Mouse (Mus musculus): Measurements from ENCODE around the gene Inpp5a. TPM values are rescaled to one million over a fixed set of nuclear protein-coding genes. Genes with fewer than 3 reads are reported as not detected.

The Inpp5a gene
- total RNA-seq, 2 experiments from 2014 or later = 36.5 to 39.8 TPM

DNA sequence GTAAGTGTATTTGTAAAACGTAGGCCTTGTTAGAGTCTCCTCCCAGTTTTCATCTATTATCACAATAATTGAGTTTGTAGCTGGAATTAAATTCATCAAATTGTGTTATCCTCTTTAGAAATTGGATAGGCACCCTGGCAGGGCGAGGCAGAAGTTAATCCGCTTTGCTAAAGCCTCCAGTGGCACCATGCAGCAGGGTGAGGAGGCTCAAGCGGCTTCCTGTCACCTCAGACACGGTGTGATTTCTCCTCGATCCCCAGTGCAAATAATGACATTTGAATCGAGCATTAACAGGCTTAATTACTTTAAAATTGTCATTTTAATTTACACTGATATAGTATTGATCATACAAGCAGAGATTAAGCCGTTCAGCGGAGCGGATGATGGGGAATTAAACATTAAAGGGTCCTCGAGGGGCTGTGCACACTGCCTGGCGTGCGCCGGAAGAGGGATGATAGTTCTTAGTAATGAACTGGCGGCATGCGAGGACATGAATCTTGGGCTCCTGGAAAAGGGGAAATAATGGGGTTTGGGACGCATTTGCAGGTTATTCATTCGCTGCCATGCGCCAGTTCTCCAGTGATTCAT is 109.2 kb downstream of the Inpp5a start:
- intact Hi-C loops (cut with DNase I; ENCODE audit: low total_unique reads) = no loop called here
- DNase-seq = no peak

DNA sequence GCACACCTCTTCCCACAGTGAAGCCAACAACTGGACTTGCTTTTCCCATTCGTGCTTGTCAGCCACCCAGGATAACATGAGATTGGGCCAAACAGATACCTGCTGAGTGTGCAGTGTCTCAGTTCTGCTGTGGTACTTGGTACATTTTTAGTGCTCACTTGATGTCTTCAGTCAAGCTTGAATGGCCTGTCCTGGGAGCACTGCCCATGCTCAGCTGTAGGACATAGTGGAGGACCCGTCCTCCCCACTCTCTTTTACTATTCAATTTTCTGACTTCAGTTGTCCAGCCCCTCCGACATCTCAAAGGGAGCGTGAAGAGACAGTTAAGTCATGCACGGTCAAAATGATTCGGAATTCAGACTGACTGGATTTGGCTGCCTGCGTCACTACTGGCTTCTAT is 115.2 kb downstream of the Inpp5a start:
- intact Hi-C loops (cut with DNase I; ENCODE audit: low total_unique reads) = no loop called here
- DNase-seq = no peak

DNA sequence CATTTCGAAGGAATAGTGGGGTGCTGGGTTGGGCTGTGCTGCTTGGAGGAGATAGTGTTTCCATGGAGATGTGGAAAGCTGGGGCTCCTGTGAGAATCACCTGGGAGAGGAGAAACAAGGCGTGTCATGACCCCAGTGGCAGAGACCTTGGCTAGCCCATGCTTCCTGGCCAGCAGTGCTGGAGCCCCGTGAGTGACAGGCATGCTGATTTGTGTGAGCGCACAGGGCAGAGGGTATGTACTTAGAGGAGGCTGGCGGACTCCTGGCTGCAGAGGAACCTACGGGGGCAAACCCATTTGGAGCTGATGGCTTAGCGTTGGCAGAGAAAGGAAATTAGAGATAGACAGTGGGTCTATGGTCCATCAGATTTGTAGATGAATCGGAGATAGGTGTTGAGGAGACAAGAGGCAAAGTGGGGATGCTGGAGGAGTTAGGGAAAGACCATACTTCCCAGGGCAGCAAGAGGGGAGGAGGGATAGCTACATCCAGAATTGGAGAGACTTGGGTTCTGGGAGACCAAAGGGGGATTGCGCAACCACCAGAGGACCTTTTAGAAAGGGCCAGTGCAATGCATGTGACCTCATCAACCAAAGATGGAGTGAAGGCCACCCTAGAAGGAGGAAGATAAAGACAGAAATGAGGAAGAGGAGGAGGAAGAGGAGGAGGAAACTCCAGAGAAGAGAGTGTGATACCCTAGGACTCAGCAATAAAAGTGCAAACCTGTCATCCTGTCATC is 117.9 kb downstream of the Inpp5a start:
- intact Hi-C loops (cut with DNase I; ENCODE audit: low total_unique reads) = no loop called here
- no peak for DNase-seq

DNA sequence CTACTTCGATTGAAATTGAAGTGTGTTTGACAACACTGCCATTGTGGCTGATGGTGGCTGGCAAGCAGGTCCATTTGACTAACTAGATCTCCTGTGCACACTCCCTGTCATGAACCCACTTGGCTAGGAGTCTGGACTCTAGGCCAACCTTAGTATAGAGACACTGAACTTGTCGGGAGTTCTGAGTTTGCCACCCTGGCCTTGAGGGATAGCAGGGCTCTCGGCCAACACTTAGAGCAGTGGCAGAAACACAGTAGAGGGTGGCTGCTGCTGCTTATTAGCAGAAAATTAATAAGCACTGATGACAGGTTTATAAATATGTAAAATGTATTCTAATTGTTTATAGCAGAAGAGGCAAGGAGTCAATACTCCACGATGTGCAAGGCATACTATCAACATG is 120.0 kb downstream of the Inpp5a start:
- intact Hi-C loops (cut with DNase I; ENCODE audit: low total_unique reads) = no loop called here
- no peak for DNase-seq

DNA sequence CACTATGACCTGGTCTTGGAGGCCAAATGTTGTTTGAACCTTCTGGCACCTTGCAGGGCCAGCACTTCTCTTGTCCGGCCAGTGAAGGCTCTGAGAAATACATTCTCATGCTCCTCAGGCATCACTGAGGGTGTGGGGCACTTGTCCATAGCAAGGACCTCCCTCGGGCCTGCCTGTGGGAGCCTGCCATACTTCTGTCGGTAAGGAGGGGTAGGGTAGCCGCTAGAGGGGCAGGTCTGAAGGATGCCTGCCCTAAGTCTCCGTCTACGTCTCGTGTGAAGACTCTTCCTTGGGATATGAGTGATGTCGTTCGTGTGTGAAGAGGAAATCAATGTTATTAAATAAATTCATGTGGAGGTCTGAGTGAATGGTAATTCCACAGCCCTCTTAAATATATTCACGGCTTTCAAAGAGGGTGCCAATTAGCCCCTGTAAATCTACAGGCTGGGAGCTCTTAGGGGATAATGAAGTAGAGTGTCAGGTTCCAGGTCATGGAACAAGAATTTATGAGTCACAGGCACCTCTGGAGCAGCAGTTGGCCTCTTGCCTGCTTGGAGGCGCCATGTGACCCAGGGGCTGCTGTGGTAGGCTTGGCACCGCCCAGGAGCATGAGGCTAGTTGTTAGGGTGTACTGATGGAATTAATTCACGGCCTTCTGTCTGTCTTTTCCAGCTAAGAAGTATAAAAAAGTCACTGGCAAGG is 127.2 kb downstream of the Inpp5a start:
- peak; percentile 57 for DNase-seq
- intact Hi-C loops (cut with DNase I; ENCODE audit: low total_unique reads) = no loop called here

DNA sequence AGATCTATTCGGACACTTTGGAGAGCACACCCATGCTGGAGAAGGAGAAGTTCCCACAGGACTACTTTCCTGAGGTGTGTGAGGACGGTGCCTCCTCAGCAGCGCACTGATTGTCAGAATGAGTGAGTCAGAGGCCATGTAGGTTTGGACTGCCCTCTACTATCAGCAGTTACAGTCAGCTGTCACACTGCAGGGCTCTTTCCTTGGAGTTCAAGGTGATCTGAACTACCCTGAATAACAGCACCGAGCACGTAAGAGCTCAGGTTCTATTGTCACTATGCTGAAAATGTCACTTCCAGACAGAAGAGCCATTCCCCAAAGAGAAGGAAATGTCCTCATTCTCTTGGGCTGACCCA is 127.7 kb downstream of the Inpp5a start:
- intact Hi-C loops (cut with DNase I; ENCODE audit: low total_unique reads) = no loop called here
- DNase-seq = no peak

DNA sequence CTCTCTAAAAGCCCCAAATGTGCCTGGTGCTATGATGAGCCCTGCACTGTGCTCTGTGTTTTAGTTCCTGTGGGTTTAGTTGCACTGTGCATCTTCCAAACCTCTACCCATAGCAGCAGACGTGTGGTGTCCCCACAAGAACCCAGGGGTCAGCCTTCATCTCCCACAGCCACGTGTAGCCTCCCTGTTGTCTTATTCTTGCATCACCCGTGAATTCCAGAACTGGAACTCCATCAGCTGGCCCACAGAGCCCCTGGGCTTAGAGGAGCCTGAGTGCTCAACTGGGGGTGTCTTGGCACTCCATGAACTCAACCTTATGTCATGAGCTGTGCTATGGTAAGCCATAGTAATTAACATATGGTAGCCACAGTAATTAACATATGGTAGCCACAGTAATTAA is 129.4 kb downstream of the Inpp5a start:
- intact Hi-C loops (cut with DNase I; ENCODE audit: low total_unique reads) = no loop called here

DNA sequence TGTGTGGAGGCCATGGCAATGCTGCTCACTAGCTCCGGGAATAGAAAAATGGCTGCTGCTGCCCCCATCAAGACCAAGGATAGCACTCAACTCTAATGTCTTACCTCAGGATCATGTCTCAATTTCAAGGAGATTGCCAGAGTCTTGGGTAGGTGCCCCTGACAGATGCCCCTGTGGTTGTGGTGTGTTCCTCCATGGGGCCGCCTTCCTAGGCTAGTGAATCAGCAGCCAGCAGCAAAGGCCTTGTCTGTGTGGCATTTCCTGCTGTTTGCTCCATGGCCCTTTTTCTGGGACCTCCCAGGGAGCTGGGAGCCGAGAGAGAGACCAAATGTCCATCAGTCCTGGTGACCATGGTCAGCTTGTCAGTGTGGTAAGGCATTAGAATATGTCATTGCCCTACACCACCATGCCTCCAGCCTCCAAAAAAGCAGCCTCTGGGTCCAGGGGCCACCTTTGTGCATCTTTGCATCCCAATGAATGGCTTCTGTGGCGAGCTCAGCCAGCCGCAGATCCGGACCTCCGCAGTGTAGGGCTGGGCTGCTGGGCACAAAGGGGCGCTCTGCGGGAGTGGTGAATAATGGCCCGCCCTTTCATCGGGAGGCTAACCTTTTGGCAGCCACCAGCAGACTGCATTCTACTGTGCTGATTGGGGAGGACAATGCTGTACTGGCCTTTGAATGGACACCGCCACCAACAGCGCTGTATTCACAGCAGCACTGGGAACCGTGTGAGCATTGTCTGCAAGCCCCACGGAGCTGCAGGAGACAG is 139.6 kb downstream of the Inpp5a start:
- no peak for DNase-seq
- intact Hi-C loops (cut with DNase I; ENCODE audit: low total_unique reads) = no loop called here

More for the DNA sequence above, 129.4 kb downstream of the Inpp5a start:
- no peak for DNase-seq

DNA sequence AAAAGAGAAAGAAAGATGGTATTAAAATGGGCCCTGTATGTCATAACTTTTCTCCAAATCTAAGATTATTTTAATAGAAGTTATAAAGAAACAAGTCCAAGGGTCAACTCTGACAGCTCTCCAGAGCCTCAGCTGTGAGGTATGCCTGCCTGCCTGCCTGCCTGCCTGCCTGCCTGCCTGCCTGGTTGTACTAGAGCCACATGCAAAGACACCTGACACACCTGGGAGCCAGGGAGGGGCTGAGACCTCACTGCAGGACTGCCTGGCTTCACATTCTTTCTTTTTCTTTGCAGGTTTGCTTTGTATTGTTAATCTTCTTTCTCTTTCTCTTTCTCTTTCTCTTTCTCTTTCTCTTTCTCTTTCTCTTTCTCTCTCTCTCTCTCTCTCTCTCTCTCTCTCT is 140.3 kb downstream of the Inpp5a start:
- intact Hi-C loops (cut with DNase I; ENCODE audit: low total_unique reads) = no loop called here
- DNase-seq = no peak

DNA sequence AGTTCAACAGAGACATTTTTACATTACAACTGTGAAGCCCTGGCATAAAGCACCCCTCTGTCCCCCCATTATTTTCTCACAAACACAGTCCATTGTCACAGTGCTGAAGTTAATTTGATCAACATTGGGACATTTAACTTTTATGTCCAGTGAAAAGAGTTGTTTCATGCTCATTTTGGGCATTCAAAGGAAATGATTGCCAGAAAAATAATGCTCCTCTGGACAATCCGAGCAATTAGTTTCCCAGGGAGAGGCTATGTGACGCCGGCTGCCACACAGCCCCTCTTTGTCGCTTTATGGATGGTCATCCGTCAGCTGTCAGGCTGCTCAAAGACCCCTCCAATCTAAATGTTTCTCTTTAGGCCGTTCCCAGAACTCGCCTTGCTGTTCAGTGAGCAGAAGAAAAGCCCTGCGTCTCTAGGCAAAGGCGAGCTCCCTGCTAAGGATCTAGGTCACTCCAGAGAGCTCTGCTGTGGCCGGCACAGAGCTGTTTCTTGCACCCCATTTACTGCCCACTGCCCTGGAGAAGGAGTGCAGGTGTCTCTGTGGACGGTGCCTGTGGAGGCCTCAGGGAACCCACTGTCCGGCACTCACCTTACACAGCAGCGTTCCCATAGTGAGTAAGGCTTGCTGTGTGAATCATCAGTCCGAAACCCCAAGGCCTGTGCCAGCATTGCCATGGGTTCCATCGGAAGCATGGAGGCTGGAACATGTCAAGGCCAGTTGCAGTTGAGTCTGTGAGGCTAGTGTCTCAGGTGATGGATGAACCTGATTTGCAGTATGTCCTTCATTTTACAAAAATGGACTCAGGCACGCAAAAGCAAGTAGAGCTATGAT is 141.9 kb downstream of the Inpp5a start:
- intact Hi-C loops (cut with DNase I; ENCODE audit: low total_unique reads) = no loop called here
- DNase-seq = no peak

DNA sequence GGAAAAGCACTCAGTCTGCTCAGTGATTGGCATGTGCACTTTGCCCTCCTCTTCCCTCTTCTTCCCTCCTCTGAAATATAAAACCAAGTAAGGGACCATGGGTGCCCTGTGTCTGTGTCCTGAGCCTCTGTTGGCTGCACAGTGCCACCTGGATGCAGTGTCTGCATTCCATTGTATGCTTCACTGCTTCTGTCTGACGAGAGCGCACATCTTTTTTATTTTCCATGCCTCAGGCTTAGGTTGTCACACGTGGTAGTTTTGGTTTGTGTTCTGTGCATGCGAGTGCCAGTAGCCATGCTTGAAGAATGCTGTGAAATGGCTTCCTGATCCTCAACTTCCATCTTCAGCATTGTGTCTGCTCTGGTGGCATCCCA is 142.5 kb downstream of the Inpp5a start:
- intact Hi-C loops (cut with DNase I; ENCODE audit: low total_unique reads) = no loop called here
- no peak for DNase-seq

DNA sequence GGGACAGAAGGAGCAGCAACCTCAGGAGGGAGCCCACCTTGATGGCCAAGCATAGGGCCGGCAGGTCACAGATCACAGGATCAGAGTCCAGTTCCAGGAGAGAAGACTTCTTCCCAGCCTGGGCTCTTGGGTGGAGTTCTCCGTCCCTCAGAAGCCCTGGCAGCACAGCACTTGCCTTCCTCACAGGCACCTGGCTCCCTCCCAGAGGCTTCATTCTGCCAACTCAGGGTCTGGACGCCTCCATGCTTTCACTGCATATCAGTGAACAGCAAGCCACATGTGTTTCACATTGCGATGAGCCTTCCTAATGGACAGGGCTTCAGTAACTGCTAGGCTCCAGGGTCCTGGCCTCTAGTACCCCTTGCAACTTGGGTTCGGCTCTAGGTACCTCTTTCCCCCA is 147.4 kb downstream of the Inpp5a start:
- DNase-seq = peak; percentile 49
- intact Hi-C loops (cut with DNase I; ENCODE audit: low total_unique reads) = no loop called here

DNA sequence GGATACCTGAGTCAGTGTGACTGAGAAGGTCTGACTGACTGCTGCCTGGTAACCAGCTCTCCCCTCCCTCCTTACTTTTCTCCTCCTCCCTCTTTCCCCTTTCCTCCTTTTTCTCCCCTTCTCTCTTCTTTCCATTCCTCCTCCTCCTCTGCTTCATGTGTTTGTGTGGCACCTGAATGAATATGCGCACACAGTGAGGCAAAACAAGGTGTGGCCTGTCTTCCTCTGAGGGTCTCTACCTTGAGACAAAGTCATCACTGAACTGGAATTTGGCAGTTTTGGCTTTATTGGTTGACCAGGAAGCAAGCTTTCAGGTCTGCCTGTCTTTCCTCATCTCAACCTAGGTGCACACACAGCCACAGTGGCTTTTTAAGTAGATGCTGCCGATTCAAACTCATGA is 147.9 kb downstream of the Inpp5a start:
- no peak for DNase-seq
- intact Hi-C loops (cut with DNase I; ENCODE audit: low total_unique reads) = no loop called here

DNA sequence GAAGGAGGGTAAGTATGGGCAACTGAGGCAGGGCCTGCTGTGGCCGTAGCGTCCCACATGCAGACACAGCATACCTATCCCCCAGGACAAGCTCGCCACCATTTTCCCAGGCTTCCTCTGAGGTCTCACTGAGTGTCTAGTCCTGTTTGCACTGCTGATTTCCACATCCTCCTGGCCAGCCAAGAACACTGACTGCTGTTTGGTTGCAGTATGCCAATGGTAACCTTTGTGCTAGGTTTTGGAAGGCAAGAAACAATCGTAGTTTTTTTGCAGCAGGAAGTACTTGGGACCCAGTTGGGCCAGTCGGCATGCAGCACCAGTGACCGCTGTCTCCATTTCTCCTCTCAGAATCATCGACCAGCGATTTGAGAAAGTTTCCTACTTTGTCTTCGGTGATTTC is 148.9 kb downstream of the Inpp5a start:
- intact Hi-C loops (cut with DNase I; ENCODE audit: low total_unique reads) = no loop called here

DNA sequence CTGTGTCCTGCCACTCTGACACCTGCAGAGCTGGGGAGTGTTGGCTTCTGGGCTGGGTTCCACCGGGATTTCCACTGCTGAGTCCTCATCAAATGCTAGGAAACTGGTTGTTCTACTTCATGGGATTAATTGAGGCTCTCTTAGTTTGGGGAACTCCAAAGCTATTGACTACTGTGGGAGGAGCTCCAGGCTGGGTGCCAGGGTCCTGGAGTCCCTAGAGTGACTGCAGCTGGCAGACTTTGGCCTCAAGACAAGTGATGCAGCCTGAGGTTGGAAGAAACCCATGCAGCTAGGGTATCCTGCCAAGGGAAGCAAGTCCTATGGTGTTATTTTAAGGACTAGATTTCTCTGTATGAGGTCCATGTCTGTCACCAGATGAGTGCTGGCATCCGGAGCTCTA is 149.6 kb downstream of the Inpp5a start:
- intact Hi-C loops (cut with DNase I; ENCODE audit: low total_unique reads) = no loop called here
- DNase-seq = peak; percentile 48

More for the DNA sequence above, 148.9 kb downstream of the Inpp5a start:
- DNase-seq = no peak

DNA sequence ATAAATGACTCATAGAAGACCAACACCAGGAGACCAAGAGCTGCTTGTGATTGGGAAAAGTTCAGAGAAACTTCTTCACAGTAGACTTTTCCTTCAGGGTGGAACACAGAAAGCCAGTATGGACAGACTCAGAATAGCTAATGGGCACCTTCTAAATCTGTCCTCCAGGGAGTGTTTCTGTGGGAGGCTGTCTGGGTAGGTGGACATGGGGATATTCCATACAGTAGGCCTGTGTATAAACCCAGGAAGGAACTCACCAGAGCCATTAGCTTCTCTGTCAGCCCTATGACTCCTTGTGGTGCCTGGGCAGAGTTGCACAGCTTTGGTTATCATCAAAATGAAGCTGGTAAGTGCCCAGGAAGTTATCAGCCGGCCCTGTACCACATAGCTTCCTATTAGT is 151.7 kb downstream of the Inpp5a start:
- intact Hi-C loops (cut with DNase I; ENCODE audit: low total_unique reads) = no loop called here
- DNase-seq = no peak

DNA sequence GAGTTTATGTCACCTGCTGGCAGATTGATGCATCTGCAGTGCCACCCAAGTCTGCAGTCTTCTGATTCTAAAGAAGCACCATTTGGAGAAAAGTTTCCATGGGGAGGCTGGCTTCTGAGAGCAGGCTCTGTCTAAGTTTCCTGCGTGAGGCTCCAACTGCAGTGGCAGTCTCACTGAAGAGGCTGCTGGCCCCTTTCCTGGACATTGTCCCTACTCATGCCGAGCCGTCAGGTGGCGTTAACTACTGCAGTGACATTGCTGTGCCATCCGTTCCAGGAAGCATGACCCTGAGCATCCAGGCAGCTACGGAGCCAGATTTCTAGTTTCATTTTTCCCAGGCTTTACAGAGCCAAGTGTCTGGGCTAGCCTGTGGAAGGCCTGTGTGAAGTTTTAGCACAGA is 152.5 kb downstream of the Inpp5a start:
- intact Hi-C loops (cut with DNase I; ENCODE audit: low total_unique reads) = no loop called here
- no peak for DNase-seq

DNA sequence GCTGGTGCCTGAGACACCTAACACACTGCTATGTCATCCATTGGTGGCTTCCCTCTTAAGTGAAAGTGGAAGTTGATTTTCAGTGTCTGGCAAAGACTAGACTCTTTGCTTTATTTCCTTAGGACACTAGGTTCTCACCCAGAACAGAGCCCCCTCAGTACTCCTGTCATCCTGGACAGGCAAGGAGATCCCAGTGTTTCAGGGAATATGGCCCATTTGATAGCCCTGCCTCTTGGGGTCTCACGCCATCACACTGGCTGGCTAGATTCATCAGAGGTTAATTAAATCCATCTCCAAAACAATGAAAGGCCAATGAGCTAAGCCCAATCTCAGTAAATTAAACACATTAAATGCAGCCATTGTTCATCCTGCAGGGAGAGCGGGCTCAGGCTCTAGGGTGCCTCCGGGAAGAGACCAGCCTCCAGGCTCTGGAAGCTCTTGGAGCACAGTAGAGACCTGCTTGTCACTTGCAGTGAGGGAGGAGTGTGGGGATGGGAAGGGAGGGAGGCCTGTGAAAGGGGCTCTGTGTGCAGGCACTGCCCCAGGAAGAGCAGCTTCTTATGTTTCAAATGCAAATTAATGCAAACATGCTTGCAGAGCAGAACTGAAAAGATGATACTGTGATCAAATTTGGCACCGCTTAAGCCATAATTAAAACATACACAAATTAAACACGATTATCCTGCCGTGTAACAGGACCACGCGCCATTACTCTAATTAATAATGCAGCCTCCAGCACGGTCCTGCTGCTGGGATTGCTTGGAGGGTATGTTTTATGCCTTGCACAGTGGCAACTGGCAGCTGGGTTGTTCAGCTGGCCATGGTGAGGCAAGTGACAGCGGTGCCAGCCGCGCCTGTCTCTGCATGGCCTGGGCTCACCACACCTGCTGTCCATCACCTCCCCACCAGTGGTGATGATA is 156.1 kb downstream of the Inpp5a start:
- intact Hi-C loops (cut with DNase I; ENCODE audit: low total_unique reads) = no loop called here
- DNase-seq = no peak

DNA sequence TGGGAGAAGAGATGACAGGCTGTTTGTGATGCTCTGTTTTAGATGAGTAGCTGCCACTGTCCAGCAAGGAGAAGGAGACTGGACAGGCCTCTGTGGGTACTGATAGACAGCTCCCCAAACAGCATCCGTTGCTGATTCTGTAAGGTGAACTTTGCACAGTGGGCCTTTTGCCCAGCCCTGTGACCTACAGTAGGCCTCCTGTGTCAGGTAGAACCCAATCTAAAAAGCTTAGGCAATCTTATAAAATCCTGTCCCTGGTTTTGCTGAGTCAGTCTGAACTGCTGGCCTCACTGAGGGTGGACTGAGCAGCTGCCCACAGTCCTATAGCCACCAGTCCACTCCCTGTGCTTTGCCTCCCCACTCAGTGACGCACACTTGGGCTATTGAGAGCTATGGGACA is 158.4 kb downstream of the Inpp5a start:
- no peak for DNase-seq
- intact Hi-C loops (cut with DNase I; ENCODE audit: low total_unique reads) = no loop called here
